ENCODE assay signal across 11 mouse cellular contexts in the genomic region with DNA sequence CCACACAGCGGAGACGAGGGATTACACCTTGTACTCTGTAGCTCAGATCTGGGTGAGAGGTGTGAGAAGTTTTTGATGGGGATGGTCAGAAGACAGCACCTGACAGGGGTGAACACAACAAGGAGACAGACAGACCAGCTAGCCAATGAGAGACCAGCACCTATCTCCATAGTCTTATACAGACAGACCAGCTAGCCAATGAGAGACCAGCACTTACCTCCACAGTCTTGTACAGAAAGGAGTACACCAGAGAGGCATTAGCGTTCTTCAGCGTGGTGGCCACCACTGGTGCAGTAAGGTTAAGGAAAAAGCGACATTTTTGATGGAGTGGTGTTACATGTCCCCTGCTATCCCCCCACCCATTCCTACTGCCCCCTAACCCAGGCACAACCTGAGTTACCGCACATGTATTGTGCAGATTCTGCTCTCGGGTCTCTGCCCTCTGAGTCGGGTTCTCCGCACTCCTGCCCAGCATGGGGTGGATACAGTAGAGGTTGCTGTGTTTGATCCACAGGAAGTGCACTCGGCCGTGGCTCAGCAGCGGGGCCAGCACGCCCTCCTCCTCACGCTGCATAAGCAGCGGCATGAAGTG. TPM values are rescaled to one million over a fixed set of nuclear protein-coding genes. Genes with fewer than 3 reads are reported as not detected.
DNase-seq lines count a peak whose midpoint lies in the region; ATAC-seq lines count a peak whose summit lies in the region.
"Had no signal": no experiment of that assay in that cellular context is flagged by ENCODE, and none has a peak within 500 bp of the region (broad histone marks: within the 10 kb centered on the region; RNA-seq: fewer than 3 reads in every experiment).

No protein-coding gene starts in this region.

- H3K4me1 ChIP-seq in forebrain, embryonic 14.5 days (ENCODE audit: control insufficient read depth, insufficient read depth, low read length), result no peaks in the 10 kb centered on the region
- H3K4me1 ChIP-seq in forebrain, embryonic 15.5 days, result peaks cover 5% of the 10 kb centered on the region; the same call in 1 of the 2 replicates
- H3K4me1 ChIP-seq in liver, embryonic 12.5 days, result peaks cover 33% of the 10 kb centered on the region

- H3K9me3 ChIP-seq in forebrain, embryonic 14.5 days (replicated peaks; ENCODE audit: control insufficient read depth, low read length), result no peaks in the 10 kb centered on the region
- no peaks in the 10 kb centered on the region for H3K9me3 ChIP-seq in forebrain, embryonic 15.5 days
- H3K9me3 ChIP-seq in liver, embryonic 12.5 days (replicated peaks), result no peaks in the 10 kb centered on the region
- H3K9me3 ChIP-seq: limb, embryonic 13.5 days had no signal

- intact Hi-C loops in gastrocnemius, postnatal 14 days (cut with DNase I; ENCODE audit: low total_unique reads), result no loop called here

- no peak overlapping the region for H3K9ac ChIP-seq in forebrain, embryonic 14.5 days (ENCODE audit: low read length)
- no peak overlapping the region for H3K9ac ChIP-seq in forebrain, embryonic 15.5 days (replicated peaks)
- H3K9ac ChIP-seq in liver, embryonic 12.5 days, result no peak overlapping the region
- H3K9ac ChIP-seq: limb, embryonic 13.5 days had no signal

- DNase-seq in forebrain, embryonic 14.5 days (ENCODE audit: low spot score), result no peak
- peak; percentile 34 to 46 for DNase-seq in thymus, postnatal 36 days
- no peak for DNase-seq in thymus, postnatal 14 days
- DNase-seq in gastrocnemius, postnatal 14 days, result no peak
- no peak for DNase-seq in adipocyte (ENCODE audit: low spot score)
- DNase-seq in cerebellum, adult 11-12 months, result no peak
- DNase-seq: heart, postnatal 4 days; midbrain, embryonic 14.5 days had no signal

- H3K4me2 ChIP-seq in forebrain, embryonic 14.5 days (ENCODE audit: low read length), result no peak overlapping the region
- H3K4me2 ChIP-seq in forebrain, embryonic 15.5 days (replicated peaks), result no peak overlapping the region
- peak overlapping the region; percentile 22; the same call in 1 of the 2 replicates for H3K4me2 ChIP-seq in liver, embryonic 12.5 days
- H3K4me2 ChIP-seq: limb, embryonic 13.5 days had no signal

- H3K36me3 ChIP-seq in forebrain, embryonic 14.5 days (ENCODE audit: control insufficient read depth, insufficient read depth, low read length), result no peaks in the 10 kb centered on the region
- no peaks in the 10 kb centered on the region for H3K36me3 ChIP-seq in forebrain, embryonic 15.5 days
- H3K36me3 ChIP-seq in liver, embryonic 12.5 days, result no peaks in the 10 kb centered on the region
- H3K36me3 ChIP-seq: limb, embryonic 13.5 days had no signal

- H3K27ac ChIP-seq in forebrain, embryonic 14.5 days (ENCODE audit: low read depth, low read length), result no peak overlapping the region
- no peak overlapping the region for H3K27ac ChIP-seq in forebrain, embryonic 15.5 days (replicated peaks)
- no peak overlapping the region for H3K27ac ChIP-seq in liver, embryonic 12.5 days
- H3K27ac ChIP-seq: limb, embryonic 13.5 days had no signal

- WGBS in forebrain, embryonic 14.5 days, result 76% methylated on average over 15 of the region's 15 CpGs
- 81% methylated on average over 15 of the region's 15 CpGs for WGBS in forebrain, embryonic 15.5 days
- 54% methylated on average over 15 of the region's 15 CpGs for WGBS in liver, embryonic 12.5 days (ENCODE audit: insufficient replicate concordance)

- peaks cover 14% of the 10 kb centered on the region for H3K27me3 ChIP-seq in forebrain, embryonic 14.5 days (replicated peaks; ENCODE audit: control insufficient read depth, insufficient read depth, low read length)
- H3K27me3 ChIP-seq in forebrain, embryonic 15.5 days, result peaks cover 16% of the 10 kb centered on the region
- peaks cover 19% of the 10 kb centered on the region for H3K27me3 ChIP-seq in liver, embryonic 12.5 days (replicated peaks)

- no peak overlapping the region for H3K4me3 ChIP-seq in forebrain, embryonic 14.5 days (ENCODE audit: low read depth, low read length)
- no peak overlapping the region for H3K4me3 ChIP-seq in forebrain, embryonic 15.5 days
- no peak overlapping the region for H3K4me3 ChIP-seq in liver, embryonic 12.5 days
- H3K4me3 ChIP-seq: limb, embryonic 13.5 days had no signal

- ATAC-seq in forebrain, embryonic 14.5 days, result peak; percentile 44; the same call in 1 of the 2 replicates
- no peak for ATAC-seq in forebrain, embryonic 15.5 days (replicated peaks)
- peak; percentile 22; the same call in 1 of the 2 replicates for ATAC-seq in liver, embryonic 12.5 days

RNA-seq across cellular contexts. Expression of a gene that starts 2.9 kb away (rescaled TPM):
- 0.91 and 1.4 TPM in 2 replicates for polyA plus RNA-seq in forebrain, embryonic 14.5 days (2014; fragmentation: Nextera tagmentation; extraction: Ambion mirVana)
- 1.1 and 1.4 TPM in 2 replicates for polyA plus RNA-seq in forebrain, embryonic 15.5 days (2015; fragmentation: Nextera tagmentation; extraction: Ambion mirVana)
- polyA plus RNA-seq in liver, embryonic 12.5 days (2016; fragmentation: Nextera tagmentation; extraction: Ambion mirVana), result 0.10 and 0.25 TPM in 2 replicates
- not detected for total RNA-seq in gastrocnemius, postnatal 14 days (2021)
- total RNA-seq: heart, postnatal 4 days had no signal

RNA-seq across cellular contexts. Expression of a gene that starts 11.3 kb away (rescaled TPM):
- polyA plus RNA-seq in forebrain, embryonic 14.5 days (2014; fragmentation: Nextera tagmentation; extraction: Ambion mirVana), result 52.0 and 61.0 TPM in 2 replicates
- polyA plus RNA-seq in forebrain, embryonic 15.5 days (2015; fragmentation: Nextera tagmentation; extraction: Ambion mirVana), result 77.4 and 77.8 TPM in 2 replicates
- polyA plus RNA-seq in liver, embryonic 12.5 days (2016; fragmentation: Nextera tagmentation; extraction: Ambion mirVana), result 29.2 and 32.5 TPM in 2 replicates
- 100 to 1,000 TPM; 104 to 117 TPM for total RNA-seq in gastrocnemius, postnatal 14 days (2021)

RNA-seq across cellular contexts. Expression of a gene that starts 18.0 kb away (rescaled TPM):
- 101 and 107 TPM in 2 replicates for polyA plus RNA-seq in forebrain, embryonic 14.5 days (2014; fragmentation: Nextera tagmentation; extraction: Ambion mirVana)
- 91.3 and 97.9 TPM in 2 replicates for polyA plus RNA-seq in forebrain, embryonic 15.5 days (2015; fragmentation: Nextera tagmentation; extraction: Ambion mirVana)
- 87.4 and 88.6 TPM in 2 replicates for polyA plus RNA-seq in liver, embryonic 12.5 days (2016; fragmentation: Nextera tagmentation; extraction: Ambion mirVana)
- total RNA-seq in gastrocnemius, postnatal 14 days (2021), result 10 to 100 TPM; 12.0 to 13.2 TPM

RNA-seq across cellular contexts. Expression of a gene that starts 21.5 kb away (rescaled TPM):
- polyA plus RNA-seq in forebrain, embryonic 14.5 days (2014; fragmentation: Nextera tagmentation; extraction: Ambion mirVana), result 9.8 and 14.6 TPM in 2 replicates
- polyA plus RNA-seq in forebrain, embryonic 15.5 days (2015; fragmentation: Nextera tagmentation; extraction: Ambion mirVana), result 18.0 and 18.1 TPM in 2 replicates
- 14.5 and 15.5 TPM in 2 replicates for polyA plus RNA-seq in liver, embryonic 12.5 days (2016; fragmentation: Nextera tagmentation; extraction: Ambion mirVana)
- 10 to 100 TPM; 10.5 to 11.9 TPM for total RNA-seq in gastrocnemius, postnatal 14 days (2021)

RNA-seq across cellular contexts. Expression of a gene that starts 44.2 kb away (rescaled TPM):
- 45.7 and 53.1 TPM in 2 replicates for polyA plus RNA-seq in forebrain, embryonic 14.5 days (2014; fragmentation: Nextera tagmentation; extraction: Ambion mirVana)
- 53.1 and 55.0 TPM in 2 replicates for polyA plus RNA-seq in forebrain, embryonic 15.5 days (2015; fragmentation: Nextera tagmentation; extraction: Ambion mirVana)
- 85.7 and 85.9 TPM in 2 replicates for polyA plus RNA-seq in liver, embryonic 12.5 days (2016; fragmentation: Nextera tagmentation; extraction: Ambion mirVana)
- 10 to 100 TPM; 36.2 to 39.6 TPM for total RNA-seq in gastrocnemius, postnatal 14 days (2021)

Comparison
In these comparisons a context has a peak if more than half of its experiments do, and no peak if none do; other contexts are left out.
1. DNase-seq: peak in thymus, postnatal 36 days (2 of 2); none in forebrain, embryonic 14.5 days (single experiment), thymus, postnatal 14 days (single experiment), gastrocnemius, postnatal 14 days (single experiment), adipocyte (single experiment) and cerebellum, adult 11-12 months (single experiment).